Mouse (Mus musculus): ENCODE data around the gene Syt15.

The Syt15 gene

DNA sequence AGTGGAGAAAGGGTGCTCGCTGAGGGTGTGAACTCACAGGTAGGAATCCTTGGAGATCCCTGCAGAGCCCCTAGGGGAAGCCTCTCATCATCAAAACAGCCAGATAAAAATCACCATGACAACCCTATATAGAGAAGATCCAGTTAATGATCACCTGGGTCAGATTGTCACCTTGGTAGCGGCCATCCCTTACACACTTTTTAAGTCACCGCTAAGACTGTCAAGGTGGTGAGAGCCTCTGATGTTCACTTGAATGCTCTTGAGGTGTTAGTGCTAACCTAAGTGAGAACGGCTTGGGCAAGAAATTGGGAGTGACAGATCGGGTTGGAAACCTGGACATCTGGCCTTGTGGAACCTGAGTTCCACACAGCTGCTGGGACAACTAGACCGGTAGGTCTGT is at the start of gene Syt15:
Gene Syt15, plus strand, starts transcription at position 301 of the 400 bp plus-strand sequence.
- CTCF ChIA-PET = no interaction called here

DNA sequence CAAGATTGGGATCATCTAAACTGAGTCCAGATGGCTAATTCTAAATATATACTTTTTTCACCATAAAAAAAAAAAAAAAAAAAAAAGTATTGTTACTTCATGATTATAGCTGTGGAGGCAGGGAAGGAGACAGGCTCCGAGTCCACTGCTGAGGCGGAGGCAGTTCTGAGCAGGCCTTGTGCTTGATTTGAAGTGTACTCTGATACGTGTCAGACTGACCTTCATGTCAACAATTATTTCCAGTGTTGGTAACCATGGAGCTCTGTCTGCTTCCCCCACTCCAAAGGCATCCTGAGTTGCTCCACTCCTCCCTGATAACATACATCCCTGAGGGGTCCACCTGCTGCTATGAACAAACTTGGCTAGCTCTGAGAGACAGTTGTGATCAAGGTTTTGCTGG is 48.3 kb upstream of the Syt15 start:
- CTCF ChIA-PET = no interaction called here

DNA sequence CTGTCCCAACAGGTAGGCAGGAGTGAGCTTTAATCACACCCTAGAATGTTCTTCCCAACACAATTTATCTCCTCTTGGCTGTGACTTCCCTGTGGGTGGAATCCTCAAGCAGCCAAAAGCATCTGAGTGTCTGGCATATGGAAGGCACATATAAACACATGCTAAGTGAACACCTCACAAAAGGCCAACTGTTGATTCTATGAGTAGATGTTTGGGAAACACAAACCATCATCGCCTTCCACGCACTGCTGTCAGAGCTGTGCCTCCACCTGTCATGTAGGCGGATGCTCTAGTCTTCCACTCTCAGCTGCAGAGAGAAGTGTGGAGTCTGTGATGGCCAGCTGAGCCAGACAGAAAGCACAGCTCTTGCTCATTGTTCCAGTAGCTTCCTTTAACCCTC is 40.0 kb upstream of the Syt15 start:
- CTCF ChIA-PET = no interaction called here

DNA sequence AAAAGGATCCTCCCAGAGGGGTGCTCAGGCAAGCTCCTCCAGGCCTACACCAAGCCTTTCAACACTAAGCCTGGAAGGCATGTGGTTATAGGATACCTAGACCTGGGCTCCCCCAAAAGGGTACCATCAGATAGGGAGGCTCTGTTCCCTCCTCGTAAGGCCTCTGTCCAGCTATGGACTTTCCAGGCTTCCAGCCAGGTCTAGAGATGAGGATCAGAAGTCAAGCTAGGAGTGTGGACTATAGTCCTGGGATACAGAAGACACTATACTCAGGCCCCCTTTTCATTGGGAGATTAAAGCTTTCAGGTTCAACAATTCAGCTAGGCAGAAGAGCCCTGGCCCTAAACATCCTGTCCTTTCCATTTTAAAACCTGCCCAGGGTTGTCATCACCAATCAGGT is 36.3 kb upstream of the Syt15 start:
- CTCF ChIA-PET = no interaction called here

DNA sequence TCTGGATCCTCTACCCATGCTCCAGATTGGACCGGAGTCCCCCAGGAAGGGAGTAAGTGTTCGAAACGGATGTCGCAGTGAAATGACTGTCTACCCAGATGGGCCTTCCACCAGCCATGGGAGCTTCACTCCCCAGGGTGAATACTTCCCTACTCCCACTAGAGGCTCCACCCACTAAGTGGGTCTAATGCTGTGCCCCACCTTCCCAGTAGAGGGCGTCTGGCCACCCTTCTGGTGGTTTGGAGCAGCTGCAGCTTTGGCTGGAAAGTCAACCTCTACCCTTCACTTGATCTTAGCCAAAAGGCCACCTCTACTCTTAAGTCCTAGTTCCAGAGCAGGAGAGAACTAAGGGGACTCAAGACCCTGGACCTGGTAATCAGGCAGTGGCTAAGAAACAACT is 30.8 kb upstream of the Syt15 start:
- CTCF ChIA-PET = no interaction called here

DNA sequence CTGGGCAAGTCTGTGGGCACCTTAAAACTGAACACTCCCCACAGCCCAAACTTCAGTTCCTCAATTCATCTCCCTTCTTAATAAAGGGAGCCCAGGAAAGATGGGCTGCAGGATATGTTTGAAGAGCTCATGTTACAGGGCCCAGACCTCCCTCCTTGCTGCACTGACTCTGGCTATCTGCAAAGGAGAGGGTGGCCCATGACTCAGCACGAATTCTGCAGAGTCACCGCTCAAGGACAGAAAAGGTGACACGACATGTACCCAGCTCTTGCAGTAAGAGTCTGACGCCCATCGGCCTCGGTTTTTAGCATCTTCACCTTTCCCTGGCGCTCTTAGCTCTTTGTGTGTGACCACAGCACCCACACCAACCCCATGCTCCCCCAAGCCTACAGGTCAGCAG is 29.0 kb upstream of the Syt15 start:
- CTCF ChIA-PET = no interaction called here

DNA sequence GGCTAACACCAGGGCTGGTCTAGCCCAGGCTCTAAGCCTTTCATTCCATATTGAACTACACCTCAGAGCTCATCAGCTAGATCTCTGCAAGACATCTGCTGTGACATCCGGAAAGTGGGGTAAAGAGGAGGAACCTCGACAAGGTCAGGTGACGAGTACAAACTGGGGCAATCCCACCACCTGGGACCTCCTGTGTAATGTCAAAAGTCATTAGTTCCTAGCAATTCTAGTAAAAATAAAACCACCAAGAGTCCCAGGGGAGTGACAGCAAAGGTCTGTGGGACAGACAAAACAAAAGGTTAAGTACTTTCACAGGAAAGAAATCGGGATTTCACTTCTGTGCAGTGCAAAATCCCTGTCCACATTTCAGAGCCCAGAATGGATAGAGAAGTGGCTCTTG is 25.5 kb upstream of the Syt15 start:
- CTCF ChIA-PET = no interaction called here

DNA sequence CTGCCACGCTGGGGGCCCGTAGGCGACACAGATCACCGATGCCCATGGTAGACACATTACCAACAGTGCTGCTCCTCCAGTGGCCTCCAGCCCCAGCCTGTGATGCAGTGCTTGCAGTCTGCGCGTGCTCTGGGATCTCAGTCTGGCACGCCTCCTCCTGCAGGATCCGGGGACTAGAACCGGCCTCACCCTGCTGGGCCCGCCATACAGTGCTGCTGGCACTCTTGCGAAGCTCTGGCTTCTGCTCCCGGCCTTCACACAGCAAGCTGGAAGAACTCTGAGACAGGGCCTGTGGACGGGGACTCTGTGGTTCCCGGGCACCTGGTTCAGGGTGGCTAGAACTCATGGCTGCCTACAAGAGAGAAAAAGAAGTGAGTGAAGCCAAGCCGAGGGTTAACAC is 23.9 kb upstream of the Syt15 start:
- CTCF ChIA-PET = no interaction called here

DNA sequence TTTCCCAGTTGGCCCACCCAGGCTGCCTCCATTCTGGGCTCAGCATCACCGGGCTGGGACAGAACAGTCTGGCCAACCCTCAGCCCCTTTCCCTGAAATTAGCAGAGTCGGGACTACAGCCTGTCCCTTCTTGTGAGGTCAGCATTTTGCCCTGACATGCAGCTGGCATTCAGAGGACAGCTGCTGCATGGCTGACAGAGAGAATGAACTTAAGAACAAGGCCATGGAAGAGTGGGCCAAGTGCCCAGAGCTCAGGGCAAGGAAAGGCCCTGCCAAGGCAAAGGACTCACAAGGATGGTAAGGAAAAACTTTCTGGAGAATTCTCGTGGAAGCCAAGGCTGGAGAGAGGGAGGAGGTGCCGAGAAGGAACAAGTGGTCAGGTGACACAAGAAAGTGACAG is 22.7 kb upstream of the Syt15 start:
- CTCF ChIA-PET = no interaction called here

DNA sequence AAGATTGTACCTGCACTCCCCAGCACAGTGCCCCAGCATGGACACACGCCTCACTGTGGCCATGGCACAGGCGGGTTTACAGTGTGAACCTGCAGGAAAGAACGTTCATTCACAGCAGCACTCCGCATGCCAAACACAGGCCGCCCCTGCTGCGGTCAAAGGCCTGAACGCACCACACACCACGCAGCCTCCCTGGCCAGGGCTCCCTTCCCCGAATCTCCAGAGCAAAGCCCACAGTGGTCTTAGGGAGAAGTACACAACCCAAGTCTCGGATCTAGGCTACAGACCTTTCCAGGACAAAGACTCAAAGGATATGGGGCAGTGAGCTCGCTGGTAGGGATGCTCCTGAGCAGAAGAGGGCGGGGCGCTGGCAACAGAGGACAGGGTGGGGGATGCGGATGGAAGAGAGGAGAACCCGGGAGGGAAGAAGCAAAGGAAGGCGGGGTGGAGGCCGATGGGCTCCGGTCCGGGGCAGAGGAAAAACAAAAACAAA is 18.6 kb upstream of the Syt15 start:
- CTCF ChIA-PET = no interaction called here

DNA sequence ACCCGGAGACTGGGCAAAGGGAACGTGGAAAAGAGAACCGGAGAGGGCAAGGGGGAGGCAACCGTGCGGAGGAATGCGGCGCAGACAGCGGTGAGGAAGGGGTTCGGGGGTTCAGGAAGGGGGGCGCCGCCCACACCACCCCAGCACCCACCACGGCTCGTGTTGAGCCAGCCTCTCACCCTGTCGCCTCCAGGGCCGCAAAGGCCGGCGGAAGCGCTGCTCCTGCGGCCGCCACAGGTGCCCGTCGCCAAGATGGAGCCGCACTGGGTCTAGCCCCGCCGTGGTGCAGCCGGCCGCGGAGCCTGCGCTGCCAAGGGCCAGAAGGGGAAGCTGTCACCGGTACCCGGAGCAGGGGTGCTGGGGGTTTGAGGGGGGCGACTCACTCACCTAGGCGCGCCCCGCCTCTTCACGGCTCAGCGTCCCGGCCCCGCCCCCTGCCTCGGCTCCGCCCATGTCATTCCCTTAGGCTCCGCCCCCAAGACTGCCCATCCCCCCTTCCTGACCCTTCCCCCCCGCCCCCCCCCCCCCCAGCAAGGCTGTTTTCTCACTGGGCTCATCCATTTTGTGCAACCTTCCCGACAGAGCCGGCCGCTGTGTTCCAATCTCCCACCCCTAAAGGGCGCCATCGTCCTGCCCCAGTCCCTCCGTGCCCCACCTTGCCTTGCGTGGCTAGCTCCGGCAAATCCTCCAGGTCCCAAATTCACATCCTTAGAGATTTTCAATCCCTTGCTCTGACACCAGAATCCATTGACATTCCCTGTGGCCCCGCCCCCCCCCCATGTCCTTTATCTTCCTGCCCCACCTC is 18.0 kb upstream of the Syt15 start, which contains the start of gene Gprin2:
Gene Gprin2, minus strand, starts transcription at position 423 of the 805 bp plus-strand sequence.
- CTCF ChIA-PET = no interaction called here

DNA sequence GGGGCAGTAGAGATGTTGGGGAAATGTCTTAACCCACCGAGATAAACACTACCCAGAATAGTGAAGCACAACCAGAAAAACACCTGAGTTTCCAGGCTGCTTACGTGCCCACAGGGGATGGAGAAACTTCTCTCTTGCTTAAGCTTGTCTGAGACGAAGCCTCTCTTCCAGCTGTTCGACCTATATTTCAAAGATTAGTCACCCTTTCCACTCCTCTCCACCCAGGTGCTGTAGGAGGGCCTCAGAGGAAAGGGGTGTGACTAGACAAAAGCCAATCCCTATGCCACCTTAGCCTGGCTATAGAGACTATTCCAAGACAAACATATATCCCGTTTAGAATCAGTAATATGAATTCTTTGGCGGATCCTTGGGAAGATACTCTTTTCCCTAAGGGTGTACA is 11.4 kb upstream of the Syt15 start:
- CTCF ChIA-PET = no interaction called here

DNA sequence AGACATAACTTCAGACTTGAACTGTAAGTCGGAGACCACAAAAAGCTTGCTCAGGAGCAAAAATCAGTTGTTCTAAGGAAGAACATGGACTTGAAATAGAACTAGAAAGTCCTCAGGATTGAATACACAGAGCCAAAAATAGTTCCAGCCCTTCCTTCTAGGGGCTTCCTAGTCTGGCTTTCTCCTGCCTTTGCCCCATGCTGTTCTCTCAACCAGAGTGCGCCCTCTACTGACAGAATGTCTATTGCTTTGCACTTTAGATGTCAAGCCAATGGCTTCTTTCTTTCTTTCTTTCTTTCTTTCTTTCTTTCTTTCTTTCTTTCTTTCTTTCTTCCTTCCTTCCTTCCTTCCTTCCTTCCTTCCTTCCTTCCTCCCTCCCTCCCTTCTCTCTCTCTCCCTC is 10.7 kb upstream of the Syt15 start:
- CTCF ChIA-PET = no interaction called here

DNA sequence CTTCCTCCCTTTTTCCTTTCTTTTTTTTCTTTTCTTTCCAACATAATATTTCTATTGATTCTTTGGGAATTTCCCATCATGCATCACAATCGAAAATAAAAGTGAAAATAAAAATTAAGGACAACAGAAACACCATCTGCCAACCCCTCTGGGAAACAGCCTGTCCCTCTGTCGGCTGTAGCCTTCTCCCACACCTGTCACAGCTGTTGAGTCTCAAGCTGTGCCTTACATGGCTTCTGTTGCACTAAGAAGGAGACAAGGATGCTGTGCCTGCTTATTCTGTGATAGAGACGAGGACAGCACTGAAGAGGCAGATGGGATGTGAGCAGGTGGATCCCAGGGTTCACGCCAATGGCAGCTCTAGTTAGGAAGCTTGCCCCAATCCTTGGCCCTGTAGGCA is 10.3 kb upstream of the Syt15 start:
- CTCF ChIA-PET = no interaction called here

DNA sequence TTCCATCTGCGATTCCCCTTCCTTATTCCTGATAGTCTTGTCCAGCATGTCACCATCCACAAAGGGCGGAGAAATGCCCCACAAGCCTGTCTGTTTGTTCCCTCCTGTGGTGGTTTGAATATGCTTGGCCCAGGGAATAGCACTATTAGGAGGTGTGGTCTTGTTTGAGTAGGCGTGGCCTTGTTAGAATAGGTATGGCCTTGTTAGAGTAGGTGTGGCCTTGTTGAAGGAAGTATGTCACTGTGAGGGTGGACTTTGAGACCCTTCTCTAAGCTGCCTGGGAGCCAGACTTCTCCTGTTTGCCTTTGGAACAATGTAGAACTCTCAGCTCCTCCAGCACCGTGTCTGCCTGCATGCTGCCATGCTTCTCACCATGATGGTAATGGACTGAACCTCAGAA is 9.5 kb upstream of the Syt15 start:
- CTCF ChIA-PET = no interaction called here

DNA sequence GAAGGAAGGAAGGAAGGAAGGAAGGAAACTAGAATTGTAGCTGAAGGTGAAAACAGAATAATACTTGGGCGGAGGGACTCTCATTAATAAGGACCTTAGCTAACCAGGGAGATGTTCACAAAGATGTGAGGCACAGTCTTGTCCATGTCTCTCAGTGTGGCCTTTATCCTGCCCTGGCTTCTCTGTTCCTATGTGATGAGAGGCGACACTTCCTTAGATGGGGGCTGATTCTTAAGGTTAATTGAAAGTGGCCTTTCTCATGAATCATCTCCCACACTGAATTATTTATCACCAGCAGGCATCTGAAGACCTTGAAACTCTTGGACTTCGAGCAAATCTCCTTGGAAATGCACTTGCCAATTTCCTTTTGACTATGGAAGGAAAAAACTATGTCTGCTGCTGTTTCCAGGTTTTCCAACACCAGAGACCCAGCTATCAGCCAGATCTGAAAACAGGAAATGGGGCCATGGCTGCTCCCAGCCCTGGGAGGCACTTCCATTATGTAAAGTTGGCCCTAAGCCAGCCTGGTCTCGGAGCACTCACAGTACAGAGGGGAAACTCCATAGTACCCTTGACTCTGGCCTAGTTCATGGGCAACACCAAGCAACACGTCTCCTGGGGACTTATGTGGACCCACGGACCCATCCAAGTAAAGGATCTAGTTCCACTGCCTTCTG is 3.8 kb upstream of the Syt15 start:
- CTCF ChIA-PET = no interaction called here

DNA sequence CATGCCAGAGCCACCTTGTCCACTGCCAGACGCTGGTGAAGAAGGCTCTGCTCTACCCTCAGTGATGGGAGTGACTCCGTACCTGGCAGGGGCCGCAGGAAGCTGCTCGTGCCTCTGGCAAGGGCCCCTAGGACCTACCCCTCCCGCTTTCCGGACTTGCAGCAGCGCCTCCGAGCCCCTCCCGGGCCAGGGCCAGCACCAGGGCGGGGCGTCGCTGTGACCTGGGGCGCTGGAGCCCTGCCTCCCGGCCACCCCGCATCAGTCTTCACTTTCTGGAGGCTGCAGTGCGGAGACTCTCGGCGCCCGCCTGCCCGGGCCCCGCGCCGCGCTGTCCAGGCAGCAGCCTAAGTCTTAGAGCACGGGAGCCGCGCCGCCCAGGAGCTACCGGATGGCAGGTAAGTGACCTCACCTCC is 397 bp downstream of the Syt15 start:
- CTCF ChIA-PET = no interaction called here

DNA sequence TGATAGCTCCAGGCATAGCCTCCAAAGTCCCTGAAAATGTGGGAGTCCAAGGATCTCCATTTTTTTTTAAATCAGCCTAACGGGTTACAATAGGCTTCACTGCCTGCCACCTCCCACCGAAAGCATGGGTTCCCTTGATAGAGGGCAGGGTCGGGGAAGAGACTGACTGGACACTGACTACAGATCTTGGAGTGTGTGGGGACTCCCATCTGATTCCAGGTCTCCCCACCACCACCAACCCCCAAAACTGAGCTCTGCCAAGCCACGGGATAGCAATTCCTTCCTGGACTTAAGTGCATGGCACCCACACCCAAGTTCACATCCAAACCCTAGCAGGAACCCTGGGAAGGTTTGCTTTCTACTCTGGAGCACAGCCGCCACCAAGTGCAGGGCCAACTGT is 1.0 kb downstream of the Syt15 start:
- CTCF ChIA-PET = no interaction called here

DNA sequence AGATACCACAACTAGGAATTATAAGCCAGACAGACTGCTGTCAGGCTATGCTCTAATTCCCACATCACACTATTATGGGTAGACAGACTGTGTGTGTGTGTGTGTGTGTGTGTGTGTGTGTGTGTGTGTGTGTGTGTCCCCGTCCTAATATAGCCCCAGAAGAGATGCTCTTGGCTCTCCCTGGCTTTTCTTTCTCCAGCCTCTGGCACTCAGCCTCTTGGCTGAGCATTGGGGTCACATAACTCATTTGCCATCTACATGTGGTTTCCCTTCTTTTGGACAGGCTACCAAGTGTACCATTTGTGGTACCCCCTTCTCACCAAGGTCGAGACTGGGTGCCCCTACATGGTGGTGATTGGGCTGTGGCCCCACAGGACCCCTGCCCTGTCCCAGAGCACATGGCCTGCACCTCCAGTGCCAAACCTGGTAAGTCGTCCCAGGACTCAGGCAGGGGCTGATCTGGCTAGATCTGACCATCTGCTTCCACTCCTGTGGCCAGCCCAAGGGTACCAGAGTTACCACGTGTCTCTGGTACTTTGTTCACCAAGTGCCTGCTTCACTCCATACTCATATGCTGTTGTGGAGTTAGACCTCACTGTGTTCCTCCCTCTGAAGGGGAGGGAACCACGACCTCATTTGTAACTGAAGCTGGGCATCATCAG is 2.2 kb downstream of the Syt15 start:
- CTCF ChIA-PET = no interaction called here

DNA sequence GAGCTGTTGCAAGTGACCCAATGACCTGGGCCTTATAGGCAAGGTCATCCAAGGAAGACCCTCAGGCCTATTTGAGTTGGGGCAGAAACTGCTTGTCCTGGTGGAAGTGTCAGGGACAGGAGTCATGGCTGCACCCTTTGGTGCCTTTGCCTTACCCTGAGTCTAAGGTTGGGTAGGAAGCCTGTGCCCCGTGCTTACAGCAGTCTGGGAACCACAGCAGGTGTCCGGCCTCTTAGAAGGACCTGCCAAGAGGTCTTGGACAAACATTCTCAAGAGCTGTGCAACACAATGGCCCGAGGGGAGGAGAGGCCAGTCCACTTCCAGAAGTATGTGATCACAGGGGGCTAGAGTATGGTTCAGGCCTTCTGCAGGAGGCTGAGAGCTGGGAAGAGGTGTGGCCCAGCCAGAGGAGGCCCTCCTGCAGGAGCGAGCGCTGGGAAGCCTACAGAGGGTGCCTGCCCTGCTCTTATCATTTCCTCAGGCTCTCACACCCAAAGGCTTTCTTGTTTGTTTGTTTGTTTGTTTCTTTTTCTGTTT is 4.0 kb downstream of the Syt15 start:
- CTCF ChIA-PET = no interaction called here

DNA sequence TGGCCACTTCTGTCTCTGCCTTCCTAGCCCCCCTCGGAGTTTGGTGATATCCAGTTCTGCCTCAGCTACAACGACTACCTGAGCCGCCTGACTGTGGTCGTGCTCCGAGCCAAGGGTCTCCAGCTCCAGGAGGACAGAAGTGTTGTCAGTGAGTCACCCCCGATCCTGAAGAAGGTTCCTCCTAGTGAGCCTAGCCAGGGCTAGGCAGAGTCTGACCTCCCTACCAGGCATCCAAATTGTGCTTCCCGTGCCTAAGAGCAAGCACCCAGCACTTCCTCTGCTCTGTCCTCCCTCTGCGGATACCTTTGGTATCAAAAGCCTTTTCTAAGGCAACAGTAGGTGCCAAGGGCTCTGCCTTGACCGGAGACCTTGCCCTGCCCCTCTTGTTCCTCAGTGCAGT is 6.6 kb downstream of the Syt15 start:
- CTCF ChIA-PET = no interaction called here

DNA sequence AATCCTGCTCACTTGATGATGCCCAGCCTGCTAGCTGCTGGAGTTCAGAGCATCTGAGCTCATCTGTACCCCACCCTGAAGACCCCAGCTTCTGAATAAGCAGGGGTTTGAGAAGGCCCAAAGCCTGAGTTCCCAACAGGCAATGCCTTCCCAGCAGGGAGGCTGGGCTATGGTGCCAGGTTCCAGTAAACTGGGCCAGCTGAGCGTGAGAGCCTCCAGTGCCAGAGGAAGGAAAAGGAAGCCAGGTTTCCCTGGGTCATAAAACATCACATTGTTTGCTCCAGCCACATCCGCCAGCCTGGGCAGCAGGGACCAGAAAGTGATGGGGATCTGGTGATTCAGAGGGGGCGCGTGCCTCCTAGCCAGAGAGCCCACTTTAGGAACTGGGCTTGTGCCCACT is 7.2 kb downstream of the Syt15 start:
- CTCF ChIA-PET = no interaction called here

DNA sequence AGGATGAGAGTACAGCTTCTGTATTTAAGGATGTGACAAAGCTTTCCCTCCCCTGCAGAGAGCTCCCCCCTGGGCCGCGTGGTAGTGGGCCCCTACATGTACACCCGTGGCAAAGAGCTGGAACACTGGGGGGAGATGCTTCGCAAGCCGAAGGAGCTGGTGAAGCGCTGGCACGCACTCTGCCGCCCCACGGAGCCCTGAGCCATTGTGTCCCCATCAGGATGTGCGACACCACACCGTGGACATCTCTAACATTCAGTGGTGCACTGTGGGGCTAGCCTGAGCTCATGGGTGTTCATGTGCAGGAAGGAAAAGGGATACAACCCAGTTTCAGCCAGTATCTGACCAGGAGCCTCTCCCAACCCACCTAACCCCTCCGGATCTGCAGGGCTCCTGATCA is 8.6 kb downstream of the Syt15 start:
- CTCF ChIA-PET = no interaction called here

Measured in spleen, embryonic (tissue).